Mouse (Mus musculus): ENCODE data around the gene Zbtb16. TPM values are rescaled to one million over a fixed set of nuclear protein-coding genes. Genes with fewer than 3 reads are reported as not detected.

Gene Zbtb16
- total RNA-seq (2021), result 10 to 100 TPM; 24.7 to 60.1 TPM
- long read RNA-seq, experiment 1, result 0 reads
- long read RNA-seq, experiment 2, partial matches to known transcripts, result 1 of 8 reads
- long read RNA-seq, experiment 2, other reads (novel, unspliced or antisense), result 7 of 8 reads

GRCm38 (mm10) chr9:48835631-48836565 lies at the start of gene Zbtb16:
Gene Zbtb16, minus strand, starts transcription at chr9:48836222.
- peak; percentile 79 for DNase-seq

DNA sequence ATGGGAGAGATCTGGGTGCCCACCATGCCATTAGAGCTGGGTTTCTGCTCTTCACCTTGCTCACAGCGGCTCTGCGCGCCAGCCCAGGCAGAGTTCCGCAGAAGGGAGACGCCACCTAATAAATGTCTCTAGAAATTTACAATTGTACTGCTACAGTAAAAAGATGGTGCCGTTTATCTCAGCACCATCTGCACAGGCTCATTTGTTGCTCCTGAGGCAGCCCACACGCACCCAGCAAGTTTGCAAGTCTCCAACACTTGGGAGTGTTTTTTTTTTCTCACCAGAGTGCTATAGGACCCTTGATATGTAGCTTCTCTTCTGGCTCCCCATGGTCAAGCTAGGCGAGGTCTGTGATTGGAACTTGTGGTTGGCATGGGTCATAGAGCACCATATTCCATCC lies 36.9 kb upstream of the Zbtb16 start:
- no peak for DNase-seq

GRCm38 (mm10) chr9:48866523-48867121 lies 30.6 kb upstream of the Zbtb16 start:
- DNase-seq, result no peak

DNA sequence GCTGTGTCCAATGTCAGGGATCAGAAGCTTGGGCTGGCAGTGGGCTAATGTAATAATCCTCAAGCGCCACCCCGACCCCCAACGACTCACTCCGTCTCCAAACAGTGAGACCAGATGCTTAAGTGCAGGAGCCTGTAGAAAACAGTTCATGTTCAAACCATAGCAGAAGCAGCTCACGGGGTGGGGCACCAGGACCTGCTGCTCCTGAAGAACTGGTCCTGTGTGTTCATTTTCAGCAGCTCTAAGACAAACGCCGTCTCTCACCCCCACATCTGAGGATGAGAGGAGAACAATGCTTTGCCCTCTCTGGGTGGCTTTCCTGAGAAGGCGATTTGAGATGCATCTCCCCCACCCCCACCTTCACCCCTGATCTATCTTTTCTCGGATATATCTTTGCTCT lies 29.2 kb upstream of the Zbtb16 start:
- DNase-seq, result no peak

- DNase-seq, result no peak
Observed at GRCm38 (mm10) chr9:48861481-48861880, 25.5 kb upstream of the Zbtb16 start.

- peak; percentile 64 for DNase-seq
Observed at GRCm38 (mm10) chr9:48860526-48860845, 24.5 kb upstream of the Zbtb16 start.

DNA sequence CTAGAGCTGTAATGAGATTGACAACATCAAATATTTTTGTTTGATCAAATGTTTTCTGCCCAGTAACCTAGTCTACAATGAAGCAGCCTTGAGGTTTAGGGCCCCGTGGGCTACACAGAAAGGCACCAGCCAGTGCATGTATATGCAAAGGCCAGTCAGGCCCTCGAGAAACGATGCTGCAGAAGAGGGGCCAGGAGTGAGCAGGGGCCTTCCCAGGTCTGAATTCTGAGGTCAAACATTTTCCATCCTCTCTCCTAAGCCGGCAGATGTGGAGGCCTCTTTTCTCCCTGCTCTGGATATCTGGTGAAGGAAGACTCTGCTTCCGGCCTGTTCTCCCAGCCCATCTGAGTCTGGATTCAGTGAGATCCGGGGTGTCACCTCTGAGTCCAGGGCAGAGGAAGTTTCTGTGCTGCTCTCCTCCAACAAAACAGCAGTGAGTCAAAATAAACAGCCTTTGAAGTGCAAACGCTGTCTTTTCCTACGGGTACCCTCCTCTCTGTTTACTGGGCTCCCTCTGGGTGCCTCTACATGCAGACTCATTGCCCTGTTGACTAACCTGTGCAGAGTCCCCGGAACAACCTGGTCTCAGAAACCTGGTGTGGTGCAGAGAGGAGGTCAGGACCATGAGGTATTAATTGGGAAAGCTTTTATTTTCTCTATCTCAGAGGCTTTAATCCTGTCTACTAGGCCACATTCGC lies 24.0 kb upstream of the Zbtb16 start:
- DNase-seq, result no peak

GRCm38 (mm10) chr9:48857944-48858343 lies 21.9 kb upstream of the Zbtb16 start:
- DNase-seq, result no peak

- DNase-seq, result no peak
Observed at GRCm38 (mm10) chr9:48856240-48856639, 20.2 kb upstream of the Zbtb16 start.

DNA sequence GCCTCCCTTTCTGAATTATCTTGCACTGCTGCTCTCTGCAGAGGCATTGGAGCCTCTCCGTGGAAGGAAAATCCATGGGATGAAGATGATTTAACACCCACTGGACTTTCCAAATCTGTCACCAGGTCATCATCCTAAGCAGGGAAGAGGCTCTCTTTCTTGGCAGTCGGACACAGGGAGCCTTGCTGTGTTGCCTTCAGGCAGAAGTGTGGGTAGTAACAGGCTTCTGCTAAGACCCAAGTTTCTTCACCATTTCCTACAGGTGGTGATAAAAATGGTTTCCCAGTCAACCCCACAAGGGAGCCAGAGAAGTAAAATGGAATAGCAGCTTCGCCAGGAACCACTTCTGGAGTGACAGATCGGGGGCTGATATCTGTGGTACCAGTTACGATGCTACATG lies 13.5 kb upstream of the Zbtb16 start:
- no peak for DNase-seq

DNA sequence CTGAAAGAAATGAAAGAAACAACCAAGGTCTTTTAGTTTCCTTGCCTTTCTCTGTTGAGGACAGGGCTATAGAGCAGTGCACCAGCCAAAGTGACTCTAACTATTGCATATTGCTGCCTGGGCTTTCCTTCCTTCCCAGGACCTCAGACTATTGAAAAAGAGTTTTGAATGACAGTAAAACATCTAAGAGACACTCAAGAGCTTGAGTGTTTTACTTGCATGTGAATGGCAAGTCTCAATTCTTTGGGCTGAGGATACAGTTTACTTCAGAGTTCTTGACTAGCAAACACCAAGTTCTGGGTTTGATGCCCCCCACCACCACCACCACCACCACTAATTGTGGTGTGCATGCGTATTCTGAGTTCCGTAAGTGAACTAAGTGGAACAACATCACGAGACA lies 3.5 kb upstream of the Zbtb16 start:
- DNase-seq, result no peak

DNA sequence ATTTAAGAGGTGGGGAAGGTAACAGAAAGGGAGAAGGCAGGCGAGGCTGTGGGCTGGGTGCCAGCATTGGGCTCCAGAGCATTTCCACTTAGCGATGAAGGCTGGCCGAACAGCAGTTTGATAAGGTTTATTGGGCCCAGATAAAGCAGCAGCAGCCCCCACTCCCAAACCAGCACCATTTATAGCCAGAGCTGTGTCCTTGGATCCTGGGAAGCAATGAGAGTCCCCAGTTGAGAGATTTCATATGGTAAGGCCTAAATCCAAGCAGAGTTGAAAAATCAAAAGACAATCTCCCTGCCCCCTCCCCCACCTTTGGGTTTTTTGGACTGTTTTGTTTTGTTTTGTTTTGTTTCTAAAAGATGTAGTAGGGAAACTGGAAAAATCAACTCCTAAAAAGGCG lies 2.3 kb upstream of the Zbtb16 start:
- DNase-seq, result no peak

- DNase-seq, result peak; percentile 47
Observed at GRCm38 (mm10) chr9:48837181-48837580, 1.2 kb upstream of the Zbtb16 start.

- no peak for DNase-seq
Observed at GRCm38 (mm10) chr9:48836566-48836930, 526 bp upstream of the Zbtb16 start.

DNA sequence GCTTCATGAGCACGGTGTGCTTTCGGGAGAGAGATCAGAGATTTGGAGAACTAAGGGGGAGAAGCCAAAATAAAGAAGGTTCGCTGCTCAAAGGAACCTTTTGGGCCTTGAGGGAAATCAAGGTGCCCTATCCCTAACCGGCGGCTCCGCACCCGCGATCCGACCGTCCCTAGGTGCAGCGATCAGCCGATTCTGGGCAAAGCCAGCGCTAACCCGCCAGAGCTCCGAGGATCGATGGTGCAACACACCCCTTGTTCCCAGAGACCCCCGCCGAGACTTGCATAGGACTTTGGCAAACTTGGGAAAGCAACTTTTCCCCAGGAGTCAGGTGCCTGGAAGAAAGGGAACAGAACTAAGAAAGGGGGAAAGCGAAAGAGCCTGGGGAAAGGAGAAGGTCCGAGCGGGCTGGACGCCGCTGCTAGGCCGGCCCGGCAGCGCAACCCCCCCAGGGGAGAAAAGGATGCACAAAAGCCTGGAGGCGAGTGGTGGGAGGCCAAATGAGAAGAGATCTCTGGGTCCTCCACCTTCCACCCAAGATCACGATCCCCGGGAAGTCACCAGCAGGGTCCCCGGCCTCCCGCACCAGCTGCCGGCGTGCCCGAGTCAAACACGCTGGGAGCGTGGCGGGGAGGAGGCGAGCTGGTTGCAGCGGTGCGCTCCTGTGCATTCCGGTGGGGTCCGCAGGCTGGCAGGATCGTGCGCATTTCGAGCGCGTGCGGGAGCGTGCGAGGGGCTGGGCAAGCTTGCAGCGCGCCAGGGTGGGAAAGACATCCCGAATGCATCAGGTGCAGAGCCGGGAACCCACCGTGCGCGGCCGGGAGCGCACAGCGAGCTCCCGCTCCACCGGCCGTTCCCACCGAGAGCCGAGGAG lies 1.2 kb downstream of the Zbtb16 start:
- DNase-seq, result peak; percentile 51

DNA sequence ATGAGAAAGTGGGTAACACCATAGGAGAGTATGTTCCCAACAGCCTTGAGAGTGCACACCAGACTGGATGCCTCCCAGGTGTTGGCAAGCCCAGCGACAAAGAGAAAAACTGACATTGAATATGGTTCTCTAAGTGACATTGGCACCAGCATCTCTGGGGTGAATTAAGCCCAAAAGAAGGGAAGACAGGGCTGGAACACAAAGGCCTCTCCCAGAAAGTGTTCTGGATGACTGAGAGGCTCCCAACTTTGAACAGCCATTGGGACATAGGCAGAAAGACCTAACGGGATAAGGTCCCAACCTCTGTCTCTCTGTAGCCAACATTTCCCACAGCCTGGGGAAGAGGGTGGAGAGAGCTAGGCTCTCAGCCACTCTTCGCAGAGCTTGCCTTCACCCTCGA lies 2.0 kb downstream of the Zbtb16 start:
- DNase-seq, result no peak

DNA sequence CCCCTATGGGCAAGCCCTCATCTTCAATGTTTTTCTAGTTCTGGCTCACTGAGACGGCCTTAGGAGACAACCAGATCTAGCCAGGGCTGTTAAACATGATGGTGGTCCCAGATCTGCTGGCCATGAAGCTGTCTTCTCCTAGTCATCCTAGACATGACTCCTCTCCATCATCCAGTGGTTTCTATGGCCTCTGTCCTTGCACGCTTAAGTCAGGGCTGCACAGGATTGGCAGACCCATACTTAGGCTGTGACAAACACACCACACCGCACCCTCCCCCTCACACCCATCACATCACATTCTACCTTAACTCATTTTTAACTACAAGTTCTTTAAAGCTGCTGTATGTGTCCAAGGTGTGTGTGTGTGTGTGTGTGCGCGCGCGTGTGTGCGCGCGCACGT lies 2.5 kb downstream of the Zbtb16 start:
- DNase-seq, result no peak

GRCm38 (mm10) chr9:48832473-48833100 lies 3.4 kb downstream of the Zbtb16 start:
- no peak for DNase-seq

DNA sequence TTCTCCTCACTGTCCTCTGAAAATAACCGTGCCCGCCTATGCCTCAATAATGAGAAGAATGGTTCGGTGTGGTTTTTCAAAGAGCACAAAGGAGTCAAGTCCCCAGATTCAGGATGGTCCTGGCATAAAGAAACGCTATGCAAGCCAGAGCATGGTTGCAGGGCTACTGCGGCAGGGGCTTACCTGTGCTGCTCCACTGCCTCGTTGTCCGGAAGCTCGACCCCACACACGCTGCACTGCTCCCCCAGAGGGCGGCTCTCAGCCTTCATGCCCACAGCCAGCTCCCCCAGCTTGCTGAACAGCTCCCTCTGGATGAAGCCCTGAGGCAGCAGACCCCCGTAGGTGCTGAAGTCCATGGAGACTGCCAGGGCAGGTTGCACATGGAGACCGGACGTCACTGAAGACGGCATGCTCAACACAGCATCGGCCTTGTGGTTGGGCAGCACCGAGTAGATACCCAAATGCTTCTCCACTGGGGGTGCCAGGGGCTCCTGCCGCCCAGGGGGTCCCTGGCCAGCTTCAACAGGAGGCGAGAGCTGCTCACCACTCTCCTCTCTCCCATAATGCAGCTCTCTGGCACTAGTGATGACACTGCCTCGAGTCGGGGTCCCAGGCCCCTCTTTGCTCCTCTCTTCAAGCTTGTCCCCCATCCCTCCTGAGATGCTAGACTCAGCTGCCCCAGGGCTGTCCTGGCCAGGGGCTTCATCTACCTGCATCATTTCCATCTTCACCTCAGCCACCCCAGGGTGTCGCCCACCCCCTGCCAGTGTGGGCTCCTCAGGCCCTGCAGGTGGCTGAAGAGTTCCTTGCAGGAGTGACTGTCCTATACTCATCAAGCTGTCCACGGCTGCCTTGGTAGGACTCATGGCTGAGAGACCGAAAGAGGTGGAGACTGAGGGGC lies 4.2 kb downstream of the Zbtb16 start:
- no peak for DNase-seq

- no peak for DNase-seq
Observed at GRCm38 (mm10) chr9:48828839-48829238, 7.2 kb downstream of the Zbtb16 start.
